Mouse (Mus musculus) layer of hippocampus, adult 2 months (tissue): ENCODE data around the gene Foxr2. TPM values are rescaled to one million over a fixed set of nuclear protein-coding genes. Genes with fewer than 3 reads are reported as not detected.

Experiments used
- DNase-seq, 2 experiments: peaks; one replicate each; pipeline ENCODE4 v3.0.0; 2022; ENCODE audit warnings: low spot score in 2 of 2
- H3K27ac ChIP-seq: fragments of 200-600 bp; 2 replicates; pipeline ENCODE4 v1.8.1; 2022
- H3K4me3 ChIP-seq: fragments of 200-600 bp; 2 replicates; pipeline ENCODE4 v1.8.1; 2022; ENCODE audit warnings: mild to moderate bottlenecking
- CTCF ChIP-seq: fragments of 200-600 bp; conservative IDR thresholded peaks from 2 replicates; pipeline ENCODE4 v1.8.1; 2022; ENCODE audit warnings: antibody characterized with exemption, mild to moderate bottlenecking, moderate library complexity
- long read RNA-seq, 2 experiments: library from polyadenylated mRNA; stranded (forward); transcript quantifications; one replicate each; pipeline ENCODE4 v2.0.0; 2021; ENCODE audit warnings: borderline mapping rate in 2 of 2
- total RNA-seq, 2 experiments: library from RNA; stranded (reverse); gene quantifications; 2 replicates each; pipeline ENCODE4 v1.2.3; 2021

The Foxr2 gene
- under 1 TPM; 0.51 to 0.74 TPM for total RNA-seq
- long read RNA-seq, experiment 1: 0 reads
- long read RNA-seq, experiment 2: 0 reads

- TF ChIP-seq CTCF: no peak
- H3K4me3 ChIP-seq: no peak within 1 kb of the TSS
- no peak for DNase-seq
- no peak within 1 kb of the TSS for H3K27ac ChIP-seq
Measured at GRCm38 (mm10) chrX:153118486-153118885, at the start of gene Foxr2. Gene Foxr2 (plus strand): TSS chrX:153118786.

- Histone ChIP-seq H3K27ac (no peak overlapping the region), H3K4me3 (no peak overlapping the region)
- no peak for TF ChIP-seq CTCF
- no peak for DNase-seq
Measured at GRCm38 (mm10) chrX:153119013-153119412, 427 bp downstream of the Foxr2 start.

GRCm38 (mm10) chrX:153139734-153140515 lies 21.3 kb downstream of the Foxr2 start, which contains the start of gene Rragb:
Gene Rragb (plus strand): TSS chrX:153139981.
- peak; percentile 78 to 90 for DNase-seq
- peak; percentile 62 for TF ChIP-seq CTCF

GRCm38 (mm10) chrX:153142656-153143055 lies 24.1 kb downstream of the Foxr2 start:
- peak; percentile 43 for TF ChIP-seq CTCF
- Histone ChIP-seq H3K4me3 (no peak overlapping the region), H3K27ac (no peak overlapping the region)
- no peak for DNase-seq

More at GRCm38 (mm10) chrX:153139734-153140515, 21.3 kb downstream of the Foxr2 start, which contains the start of gene Rragb:
- Histone ChIP-seq H3K27ac (peak within 1 kb of the TSS; percentile 84), H3K4me3 (peak within 1 kb of the TSS; percentile 67)

- DNase-seq: no peak
- TF ChIP-seq CTCF: no peak
- H3K27ac ChIP-seq: no peak overlapping the region
- no peak overlapping the region for H3K4me3 ChIP-seq
Measured at GRCm38 (mm10) chrX:153151766-153152165, 33.2 kb downstream of the Foxr2 start.

GRCm38 (mm10) chrX:153155322-153155721 lies 36.7 kb downstream of the Foxr2 start:
- TF ChIP-seq CTCF: peak; percentile 77
- peak; percentile 7 to 11 for DNase-seq
- Histone ChIP-seq H3K27ac (no peak overlapping the region), H3K4me3 (no peak overlapping the region)

- DNase-seq: no peak
Measured at GRCm38 (mm10) chrX:153174786-153175185, 56.2 kb downstream of the Foxr2 start.

GRCm38 (mm10) chrX:153182221-153182620 lies 63.6 kb downstream of the Foxr2 start:
- H3K4me3 ChIP-seq: no peak overlapping the region
- no peak for TF ChIP-seq CTCF
- no peak for DNase-seq
- no peak overlapping the region for H3K27ac ChIP-seq

More at GRCm38 (mm10) chrX:153174786-153175185, 56.2 kb downstream of the Foxr2 start:
- no peak overlapping the region for H3K4me3 ChIP-seq
- no peak overlapping the region for H3K27ac ChIP-seq
- TF ChIP-seq CTCF: peak; percentile 68

Other genes with a start within 250 kb of the Foxr2 start
- 1 to 10 TPM; 2.5 to 2.7 TPM for gene Usp51, start 112.3 kb upstream of the Foxr2 start, total RNA-seq
- 10 to 100 TPM; 53.2 to 53.6 TPM for gene Mageh1, start 81.2 kb upstream of the Foxr2 start, total RNA-seq
- 10 to 100 TPM; 95.5 to 96.5 TPM for gene Rragb, start 21.2 kb downstream of the Foxr2 start, total RNA-seq
- gene Klf8, start 118.7 kb downstream of the Foxr2 start, total RNA-seq: 1 to 10 TPM; 3.5 to 3.8 TPM